Mouse (Mus musculus) forebrain, postnatal 0 days (tissue): ENCODE results near the gene Ccdc28a. TPM values are rescaled to one million over a fixed set of nuclear protein-coding genes. Genes with fewer than 3 reads are reported as not detected.

ENCODE experiments used
- ATAC-seq: fragments of 200-750 bp; cut with Nextera tagmentation; 2 replicates; pipeline ENCODE4 v1.8.0; 2017; ENCODE audit warnings: mild to moderate bottlenecking, moderate library complexity
- DNase-seq: peaks from one replicate; pipeline ENCODE4 v3.0.0-alpha.2; 2015
- H3K27ac ChIP-seq: fragments of 300-500 bp; sonication (generic); 2 replicates; pipeline ENCODE4 v1.5.1; 2014; ENCODE audit warnings: low read depth, mild to moderate bottlenecking, antibody characterized with exemption, low read length, moderate library complexity, mixed read lengths
- H3K27me3 ChIP-seq: fragments of 300-500 bp; sonication (generic); 2 replicates; pipeline ENCODE4 v1.6.1; 2014; ENCODE audit warnings: mild to moderate bottlenecking, low read length, mixed read lengths; ENCODE audit not compliant: insufficient read depth
- H3K36me3 ChIP-seq: fragments of 300-500 bp; sonication (generic); 2 replicates; pipeline ENCODE4 v1.6.1; 2014; ENCODE audit warnings: mild to moderate bottlenecking, moderate library complexity; ENCODE audit not compliant: insufficient read depth
- H3K4me1 ChIP-seq: fragments of 300-500 bp; sonication (generic); 2 replicates; pipeline ENCODE4 v1.6.1; 2014; ENCODE audit warnings: antibody characterized with exemption; ENCODE audit not compliant: insufficient read depth
- H3K4me2 ChIP-seq: fragments of 300-500 bp; sonication (generic); 2 replicates; pipeline ENCODE4 v1.6.1; 2014; ENCODE audit warnings: low read depth, mild to moderate bottlenecking, moderate library complexity
- H3K4me3 ChIP-seq: fragments of 300-500 bp; sonication (generic); 2 replicates; pipeline ENCODE4 v1.5.1; 2014; ENCODE audit warnings: low read depth, low read length, mixed read lengths
- H3K9ac ChIP-seq: fragments of 300-500 bp; sonication (generic); 2 replicates; pipeline ENCODE4 v1.6.1; 2014; ENCODE audit warnings: mild to moderate bottlenecking
- H3K9me3 ChIP-seq: fragments of 300-500 bp; sonication (generic); 2 replicates; pipeline ENCODE4 v1.6.1; 2016; ENCODE audit warnings: low read length
- CTCF ChIP-seq: sonication (generic); IDR thresholded peaks from 2 replicates; pipeline ENCODE4 v1.5.1; 2016; ENCODE audit warnings: antibody characterized with exemption, control low read depth, low read depth
- WGBS: fragments of 180-500 bp; shearing (Covaris S2); extraction: QIAGEN DNeasy Blood & Tissue Kit; methylation state at CpG from one replicate; pipeline ENCODE4 v1.1.7; 2014; 5-methylcytosine and 5-hydroxymethylcytosine counted together
- polyA plus RNA-seq: library from polyadenylated mRNA; unstranded; fragments of >200 nt; fragmentation: Nextera tagmentation; extraction: Ambion mirVana; gene quantifications from 2 replicates; pipeline ENCODE4 v1.2.1, GENCODE M21; 2015
- total RNA-seq: library from RNA; depleted of rRNA; stranded (reverse); fragments of >200 nt; gene quantifications from 2 replicates; pipeline ENCODE4 v1.2.3, GENCODE M21; 2014

Gene Ccdc28a
- total and polyA plus RNA-seq, 2 experiments from 2014 or later, result 5.1 to 7.0 TPM

- peak; percentile 66 for TF ChIP-seq CTCF
- peak; percentile 34; the same call in 1 of the 2 replicates for ATAC-seq
- DNase-seq, result no peak
- Histone ChIP-seq H3K4me3 (no peak within 1 kb of the TSS), H3K27ac (no peak within 1 kb of the TSS), H3K9me3 (no peaks in the 10 kb centered on the region), H3K4me1 (no peaks in the 10 kb centered on the region), H3K9ac (no peak within 1 kb of the TSS), H3K36me3 (no peaks in the 10 kb centered on the region), H3K27me3 (no peaks in the 10 kb centered on the region), H3K4me2 (no peak within 1 kb of the TSS)
- 13% methylated on average over 11 of the region's 11 CpGs for WGBS
Measured at GRCm38 (mm10) chr10:18210726-18211125, 24.1 kb downstream of the Ccdc28a start, which contains the start of gene Ect2l. TSS of gene Ect2l (minus strand) at chr10:18210890.

- Histone ChIP-seq H3K4me1 (no peaks in the 10 kb centered on the region), H3K4me2 (no peak overlapping the region), H3K27ac (no peak overlapping the region), H3K9ac (no peak overlapping the region), H3K4me3 (no peak overlapping the region), H3K36me3 (no peaks in the 10 kb centered on the region), H3K27me3 (no peaks in the 10 kb centered on the region), H3K9me3 (no peaks in the 10 kb centered on the region)
- WGBS, result 79% methylated on average over 6 of the region's 6 CpGs
- DNase-seq, result no peak
- ATAC-seq, result no peak
- no peak for TF ChIP-seq CTCF
Measured at GRCm38 (mm10) chr10:18210119-18210518, 24.7 kb downstream of the Ccdc28a start.

GRCm38 (mm10) chr10:18204067-18204466 is 30.7 kb downstream of the Ccdc28a start:
- Histone ChIP-seq H3K4me2 (no peak overlapping the region), H3K36me3 (no peaks in the 10 kb centered on the region), H3K4me1 (no peaks in the 10 kb centered on the region), H3K4me3 (no peak overlapping the region), H3K27me3 (no peaks in the 10 kb centered on the region), H3K27ac (no peak overlapping the region), H3K9me3 (no peaks in the 10 kb centered on the region), H3K9ac (no peak overlapping the region)
- no peak for TF ChIP-seq CTCF
- WGBS, result 10% methylated on average over 7 of the region's 7 CpGs
- DNase-seq (no peak), ATAC-seq (no peak)

- H3K9me3 ChIP-seq, result no peaks in the 10 kb centered on the region
- WGBS, result 84% methylated on average over 3 of the region's 3 CpGs
- H3K27ac ChIP-seq, result no peak overlapping the region
- no peaks in the 10 kb centered on the region for H3K4me1 ChIP-seq
- no peaks in the 10 kb centered on the region for H3K36me3 ChIP-seq
- no peak overlapping the region for H3K4me2 ChIP-seq
- TF ChIP-seq CTCF, result no peak
- H3K9ac ChIP-seq, result no peak overlapping the region
- H3K27me3 ChIP-seq, result no peaks in the 10 kb centered on the region
- no peak overlapping the region for H3K4me3 ChIP-seq
- no peak for ATAC-seq
- no peak for DNase-seq
Measured at GRCm38 (mm10) chr10:18202401-18202800, 32.4 kb downstream of the Ccdc28a start.

- Histone ChIP-seq H3K4me3 (no peak overlapping the region), H3K9me3 (no peaks in the 10 kb centered on the region), H3K9ac (no peak overlapping the region), H3K36me3 (no peaks in the 10 kb centered on the region), H3K27me3 (no peaks in the 10 kb centered on the region), H3K4me2 (no peak overlapping the region), H3K27ac (no peak overlapping the region), H3K4me1 (no peaks in the 10 kb centered on the region)
- no peak for DNase-seq
- ATAC-seq, result peak; percentile 22; the same call in 1 of the 2 replicates
- 63% methylated on average over 9 of the region's 9 CpGs for WGBS
- no peak for TF ChIP-seq CTCF
Measured at GRCm38 (mm10) chr10:18200656-18201055, 34.1 kb downstream of the Ccdc28a start.

- no peak overlapping the region for H3K4me3 ChIP-seq
- H3K4me2 ChIP-seq, result no peak overlapping the region
- H3K9ac ChIP-seq, result no peak overlapping the region
- no peaks in the 10 kb centered on the region for H3K27me3 ChIP-seq
- H3K4me1 ChIP-seq, result no peaks in the 10 kb centered on the region
- no peaks in the 10 kb centered on the region for H3K36me3 ChIP-seq
- no peak for TF ChIP-seq CTCF
- no peaks in the 10 kb centered on the region for H3K9me3 ChIP-seq
- no peak for DNase-seq
- H3K27ac ChIP-seq, result no peak overlapping the region
- WGBS, result 78% methylated on average over 4 of the region's 4 CpGs
- ATAC-seq, result no peak
Measured at GRCm38 (mm10) chr10:18199919-18200318, 34.9 kb downstream of the Ccdc28a start.

GRCm38 (mm10) chr10:18198286-18199015 is 36.3 kb downstream of the Ccdc28a start:
- Histone ChIP-seq H3K27me3 (no peaks in the 10 kb centered on the region), H3K9me3 (no peaks in the 10 kb centered on the region), H3K9ac (no peak overlapping the region), H3K4me1 (no peaks in the 10 kb centered on the region), H3K4me3 (no peak overlapping the region), H3K27ac (no peak overlapping the region), H3K36me3 (no peaks in the 10 kb centered on the region), H3K4me2 (no peak overlapping the region)
- no peak for TF ChIP-seq CTCF
- ATAC-seq, result no peak
- DNase-seq, result no peak
- WGBS, result 84% methylated on average over 5 of the region's 5 CpGs
